Mouse (Mus musculus) thymus, adult 2 months (tissue): Measurements from ENCODE around the gene Fam102a. TPM values are rescaled to one million over a fixed set of nuclear protein-coding genes. Genes with fewer than 3 reads are reported as not detected.

Source experiments
- DNase-seq: peaks from one replicate; pipeline ENCODE4 v3.0.0; 2021
- H3K27ac ChIP-seq: fragments of 200-500 bp; 2 replicates; pipeline ENCODE4 v1.5.1; 2012; ENCODE audit warnings: low read length, control low read depth; ENCODE audit not compliant: control insufficient read depth, insufficient read depth
- H3K27me3 ChIP-seq: fragments of 200-500 bp; 2 replicates; pipeline ENCODE4 v1.6.1; 2012; ENCODE audit warnings: mild to moderate bottlenecking, low read length, moderate library complexity, mixed read lengths; ENCODE audit not compliant: control insufficient read depth, insufficient read depth
- H3K36me3 ChIP-seq: fragments of 200-500 bp; 2 replicates; pipeline ENCODE4 v1.6.1; 2012; ENCODE audit warnings: mild to moderate bottlenecking, low read length, moderate library complexity; ENCODE audit not compliant: control insufficient read depth, insufficient read depth
- H3K4me1 ChIP-seq: fragments of 200-500 bp; replicated peaks from 2 replicates; pipeline ENCODE4 v1.6.1; 2012; ENCODE audit warnings: low read length; ENCODE audit not compliant: control insufficient read depth, insufficient read depth
- H3K4me3 ChIP-seq: fragments of 200-500 bp; 2 replicates; pipeline ENCODE4 v1.5.1; 2012; ENCODE audit warnings: mild to moderate bottlenecking, low read length, control low read depth, moderate library complexity; ENCODE audit not compliant: control insufficient read depth, insufficient read depth
- CTCF ChIP-seq: fragments of 200-500 bp; IDR thresholded peaks from 2 replicates; pipeline ENCODE4 v1.5.1; 2012; ENCODE audit warnings: mild to moderate bottlenecking, control low read depth, low read length, moderate library complexity, borderline replicate concordance; ENCODE audit not compliant: control insufficient read depth, poor library complexity, insufficient read depth; ENCODE audit errors: extremely low read depth
- POLR2A ChIP-seq: fragments of 200-500 bp; IDR thresholded peaks from 2 replicates; pipeline ENCODE4 v1.6.1; 2012; ENCODE audit warnings: mild to moderate bottlenecking, low read length, control low read depth, moderate library complexity; ENCODE audit not compliant: control insufficient read depth, poor library complexity, insufficient read depth; ENCODE audit errors: extremely low read depth
- WGBS: fragments of 180-500 bp; shearing (Covaris S2); methylation state at CpG from one replicate; pipeline ENCODE4 v1.1.7; 2018; 5-methylcytosine and 5-hydroxymethylcytosine counted together
- polyA plus RNA-seq: library from polyadenylated mRNA; depleted of rRNA; stranded (reverse); fragments of >200 nt; gene quantifications from 2 replicates; pipeline ENCODE4 v1.2.3, GENCODE M21; 2012

Fam102a gene
- polyA plus RNA-seq, 1 experiment: 57.4 TPM

- no peak overlapping the region for H3K4me3 ChIP-seq
- H3K4me1 ChIP-seq: peaks cover 8% of the 10 kb centered on the region
- WGBS: 55% methylated on average over 8 of the region's 8 CpGs
Observed at GRCm38 (mm10) chr2:32601417-32602065, 66.4 kb downstream of the Fam102a start.

GRCm38 (mm10) chr2:32602600-32603054 lies 67.5 kb downstream of the Fam102a start:
- peaks cover 17% of the 10 kb centered on the region for H3K4me1 ChIP-seq
- H3K27me3 ChIP-seq: peaks cover 5% of the 10 kb centered on the region
- H3K4me3 ChIP-seq: peak overlapping the region; percentile 44
- H3K27ac ChIP-seq: no peak overlapping the region
- H3K36me3 ChIP-seq: no peaks in the 10 kb centered on the region
- DNase-seq: peak; percentile 89
- peak; percentile 89 for TF ChIP-seq CTCF
- no peak for TF ChIP-seq POLR2A
- under 1% methylated on average over 11 of the region's 11 CpGs for WGBS

More at GRCm38 (mm10) chr2:32601417-32602065, 66.4 kb downstream of the Fam102a start:
- H3K36me3 ChIP-seq: no peaks in the 10 kb centered on the region
- DNase-seq: peak; percentile 32
- no peak overlapping the region for H3K27ac ChIP-seq
- no peak for TF ChIP-seq POLR2A
- TF ChIP-seq CTCF: no peak
- no peaks in the 10 kb centered on the region for H3K27me3 ChIP-seq

DNA sequence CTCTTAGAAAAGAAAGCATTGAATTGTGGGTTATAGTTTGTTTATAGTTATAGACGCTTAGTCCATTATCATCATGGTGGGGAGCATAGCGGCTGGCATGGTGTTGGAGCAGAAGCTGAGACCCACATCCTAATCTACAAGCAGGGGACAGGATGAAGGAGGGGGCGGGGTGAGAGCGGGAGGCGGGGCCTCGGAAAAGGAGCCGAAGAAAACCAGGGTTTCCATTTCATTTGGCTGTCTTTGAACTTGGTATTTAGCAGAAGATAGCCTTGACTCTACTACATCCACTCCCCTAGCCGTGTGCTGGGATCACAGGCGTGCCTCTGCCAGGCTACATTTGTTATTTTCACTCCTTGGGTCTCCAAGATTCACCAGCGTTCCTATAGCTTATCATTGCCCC lies 69.5 kb downstream of the Fam102a start:
- WGBS: 84% methylated on average over 10 of the region's 10 CpGs
- DNase-seq: no peak
- peaks cover 13% of the 10 kb centered on the region for H3K27me3 ChIP-seq
- H3K4me3 ChIP-seq: no peak overlapping the region
- TF ChIP-seq CTCF: no peak
- no peak for TF ChIP-seq POLR2A
- H3K36me3 ChIP-seq: no peaks in the 10 kb centered on the region
- peaks cover 29% of the 10 kb centered on the region for H3K4me1 ChIP-seq
- H3K27ac ChIP-seq: no peak overlapping the region

DNA sequence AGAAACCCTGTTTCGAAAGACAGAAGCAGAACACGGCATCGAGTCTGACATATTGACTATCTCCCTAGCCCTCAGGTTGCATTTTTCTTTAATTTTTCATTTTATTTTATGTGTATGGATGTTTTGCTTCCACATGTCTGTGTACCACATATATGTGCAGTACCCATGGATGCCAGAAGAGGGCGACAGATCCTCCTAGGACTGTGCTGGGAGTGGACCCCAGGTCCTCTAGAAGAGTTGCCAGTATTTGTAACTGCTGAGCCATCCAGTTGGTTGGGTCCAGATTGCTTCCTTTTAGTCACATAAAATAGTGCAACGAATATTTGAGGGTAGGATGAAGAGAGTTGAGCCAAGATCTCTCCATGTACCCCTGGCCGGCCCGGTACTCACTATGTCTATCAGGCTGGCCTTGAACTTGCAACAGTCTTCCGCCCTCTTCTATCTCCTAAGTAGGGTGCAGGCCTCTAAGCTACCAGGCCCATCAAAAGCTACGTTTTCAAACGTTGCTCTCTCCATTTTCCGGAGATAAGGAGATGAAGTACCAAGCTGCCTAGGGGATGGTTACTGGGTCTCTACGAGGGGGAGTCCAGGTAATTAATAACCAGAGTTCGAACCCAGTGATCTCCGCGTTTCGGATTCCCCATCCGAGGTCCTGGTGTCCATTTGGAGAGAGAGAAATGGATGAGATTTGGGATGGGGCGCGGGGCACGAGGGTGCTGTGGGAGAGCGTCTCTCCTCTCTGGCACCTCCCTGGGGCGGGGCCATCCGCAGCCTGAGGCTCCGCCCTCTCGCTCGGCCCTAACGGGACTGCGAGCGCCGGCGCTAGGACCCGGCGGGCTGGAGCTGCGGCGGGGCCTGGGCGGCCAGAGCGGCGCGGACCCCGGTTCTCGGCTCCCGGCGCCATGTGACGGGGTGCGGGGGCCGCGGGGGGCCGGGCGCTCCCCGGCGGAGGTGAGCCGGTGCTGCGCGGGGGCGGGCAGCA lies 71.3 kb downstream of the Fam102a start:
- H3K27me3 ChIP-seq: peaks cover 13% of the 10 kb centered on the region
- WGBS: 17% methylated on average over 54 of the region's 55 CpGs
- H3K36me3 ChIP-seq: no peaks in the 10 kb centered on the region
- H3K4me3 ChIP-seq: peak overlapping the region; percentile 45
- DNase-seq: peak; percentile 77
- TF ChIP-seq POLR2A (no peak), CTCF (no peak)
- H3K4me1 ChIP-seq: peaks cover 29% of the 10 kb centered on the region
- no peak overlapping the region for H3K27ac ChIP-seq

- Histone ChIP-seq H3K27ac (no peak overlapping the region), H3K36me3 (no peaks in the 10 kb centered on the region), H3K4me1 (peaks cover 26% of the 10 kb centered on the region), H3K4me3 (peak overlapping the region; percentile 45), H3K27me3 (peaks cover 13% of the 10 kb centered on the region)
- WGBS: 3% methylated on average over 33 of the region's 34 CpGs
- DNase-seq: peak; percentile 20
- TF ChIP-seq CTCF (no peak), POLR2A (no peak)
Observed at GRCm38 (mm10) chr2:32607262-32607947, 72.3 kb downstream of the Fam102a start.
